Mouse (Mus musculus): ENCODE measurements around the gene Wdr6. TPM values are rescaled to one million over a fixed set of nuclear protein-coding genes. Genes with fewer than 3 reads are reported as not detected.
A peak's percentile ranks its signal among the peaks of the same experiment; 100 is the strongest.
"Not testable (repeated sequence)": the region's sequence is repeated elsewhere in the genome, so short reads cannot be mapped to it uniquely, and the experiment has no call there.

The Wdr6 gene
- polyA plus RNA-seq (2015; fragmentation: Nextera tagmentation; extraction: Ambion mirVana) = 326 and 352 TPM in 2 replicates

DNA sequence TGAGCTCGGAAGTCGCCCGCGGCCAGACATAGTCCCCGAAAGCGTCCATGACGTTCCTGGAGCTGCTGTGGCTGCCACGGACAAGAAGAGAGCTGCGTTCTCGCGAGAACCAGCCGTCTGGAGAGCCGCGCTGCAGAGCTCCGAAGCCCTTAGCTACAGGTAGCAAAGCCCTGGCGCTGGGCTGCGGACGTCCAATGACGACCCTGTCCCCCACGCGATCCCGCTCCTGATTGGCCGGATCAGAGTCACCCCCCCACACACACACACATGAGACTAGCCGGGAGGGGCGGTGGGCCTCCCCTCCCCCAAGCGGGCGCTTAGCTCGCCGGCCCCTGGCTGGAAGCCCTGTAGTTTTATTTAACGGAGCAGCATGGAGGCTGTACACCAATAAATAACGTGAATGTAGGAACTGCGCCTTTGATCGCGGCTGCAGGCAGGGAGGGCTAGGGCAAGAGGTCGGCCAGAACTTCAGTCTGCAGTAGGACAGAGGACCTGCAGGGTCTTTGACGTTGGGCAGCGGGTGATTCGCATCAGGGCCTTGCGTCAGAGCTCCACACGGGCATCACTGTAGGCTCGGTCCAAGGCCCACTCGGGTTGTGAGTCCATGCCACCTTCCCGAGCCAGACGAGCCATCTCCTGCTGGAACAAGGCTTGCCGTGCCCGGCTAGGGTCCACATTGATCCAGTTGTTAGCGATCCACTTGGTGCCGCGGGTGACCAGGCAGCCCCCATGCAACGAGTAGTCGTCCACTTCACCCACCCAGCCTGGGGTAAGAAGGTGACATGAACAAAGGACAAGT, at the start of gene Wdr6:
TSS of gene Wdr6 (minus strand) at position 195 of the 799 bp plus-strand sequence.
- Histone ChIP-seq H3K4me3 (ENCODE audit: low read length) (peak within 1 kb of the TSS; percentile 86), H3K27ac (ENCODE audit: low read depth, low read length) (peak within 1 kb of the TSS; percentile 97), H3K36me3 (ENCODE audit: control insufficient read depth, insufficient read depth, low read length) (peaks cover 15% of the 10 kb centered on the region), H3K27me3 (replicated peaks; ENCODE audit: control insufficient read depth, insufficient read depth, low read length) (no peaks in the 10 kb centered on the region), H3K4me2 (ENCODE audit: low read length) (peak within 1 kb of the TSS; percentile 63), H3K9me3 (ENCODE audit: control insufficient read depth, low read length) (no peaks in the 10 kb centered on the region), H3K9ac (ENCODE audit: low read depth, low read length) (peak within 1 kb of the TSS; percentile 97), H3K4me1 (ENCODE audit: control insufficient read depth, insufficient read depth, low read depth, low read length) (peaks cover 49% of the 10 kb centered on the region)
- WGBS = 3% methylated on average over 48 of the region's 51 CpGs
- ATAC-seq = peak; percentile 97

DNA sequence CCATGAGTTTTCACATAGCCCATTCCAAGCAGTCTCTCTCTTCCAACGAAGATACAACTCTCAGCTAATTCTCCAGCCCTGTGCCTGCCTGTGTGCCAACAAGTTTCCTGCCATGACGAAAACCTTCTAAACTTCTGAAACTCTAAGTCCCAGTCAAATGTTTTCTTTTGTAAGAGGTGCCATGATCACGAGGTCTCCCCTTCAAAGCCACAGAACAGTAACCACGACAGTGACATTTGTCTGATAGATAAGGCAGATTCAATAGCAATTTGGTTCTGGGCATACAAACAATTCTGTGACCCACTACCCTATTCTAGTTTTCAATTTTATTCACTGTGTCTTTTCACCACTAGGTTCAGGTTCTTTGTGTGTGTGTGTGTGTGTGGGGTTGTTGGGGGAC, 49.6 kb upstream of the Wdr6 start:
- Histone ChIP-seq H3K4me2 (ENCODE audit: low read length) (no peak overlapping the region), H3K27me3 (replicated peaks; ENCODE audit: control insufficient read depth, insufficient read depth, low read length) (no peaks in the 10 kb centered on the region), H3K27ac (ENCODE audit: low read depth, low read length) (no peak overlapping the region), H3K4me3 (ENCODE audit: low read length) (no peak overlapping the region), H3K4me1 (ENCODE audit: control insufficient read depth, insufficient read depth, low read depth, low read length) (no peaks in the 10 kb centered on the region), H3K9ac (ENCODE audit: low read depth, low read length) (no peak overlapping the region), H3K9me3 (ENCODE audit: control insufficient read depth, low read length) (no peaks in the 10 kb centered on the region), H3K36me3 (ENCODE audit: control insufficient read depth, insufficient read depth, low read length) (no peaks in the 10 kb centered on the region)
- WGBS = 88% methylated on average over 4 of the region's 4 CpGs
- ATAC-seq = no peak

DNA sequence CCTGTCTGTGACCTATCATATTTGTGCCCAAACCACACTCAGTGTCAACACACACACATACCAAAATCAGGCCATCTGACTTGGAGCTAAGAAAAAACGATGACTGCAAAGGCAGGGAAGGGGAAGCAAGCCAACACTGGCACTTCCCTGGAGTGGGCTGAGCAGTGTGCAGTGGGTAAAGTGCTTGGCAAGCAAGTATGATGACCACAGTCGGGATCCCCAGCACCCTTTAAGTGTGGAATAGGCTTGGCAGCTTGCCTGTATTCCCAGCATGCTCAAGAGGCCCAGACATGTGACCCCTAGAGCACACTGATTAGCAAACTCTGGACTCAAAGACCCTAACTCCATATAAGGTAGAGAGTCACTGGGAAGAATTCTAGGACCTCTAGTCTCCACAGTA, 48.0 kb upstream of the Wdr6 start:
- Histone ChIP-seq H3K4me3 (ENCODE audit: low read length) (no peak overlapping the region), H3K36me3 (ENCODE audit: control insufficient read depth, insufficient read depth, low read length) (no peaks in the 10 kb centered on the region), H3K9ac (ENCODE audit: low read depth, low read length) (no peak overlapping the region), H3K27me3 (replicated peaks; ENCODE audit: control insufficient read depth, insufficient read depth, low read length) (no peaks in the 10 kb centered on the region), H3K9me3 (ENCODE audit: control insufficient read depth, low read length) (no peaks in the 10 kb centered on the region), H3K4me1 (ENCODE audit: control insufficient read depth, insufficient read depth, low read depth, low read length) (no peaks in the 10 kb centered on the region), H3K4me2 (ENCODE audit: low read length) (no peak overlapping the region), H3K27ac (ENCODE audit: low read depth, low read length) (no peak overlapping the region)
- whole genome bisulfite sequencing = 60% methylated on average over 2 of the region's 2 CpGs
- no peak for ATAC-seq

DNA sequence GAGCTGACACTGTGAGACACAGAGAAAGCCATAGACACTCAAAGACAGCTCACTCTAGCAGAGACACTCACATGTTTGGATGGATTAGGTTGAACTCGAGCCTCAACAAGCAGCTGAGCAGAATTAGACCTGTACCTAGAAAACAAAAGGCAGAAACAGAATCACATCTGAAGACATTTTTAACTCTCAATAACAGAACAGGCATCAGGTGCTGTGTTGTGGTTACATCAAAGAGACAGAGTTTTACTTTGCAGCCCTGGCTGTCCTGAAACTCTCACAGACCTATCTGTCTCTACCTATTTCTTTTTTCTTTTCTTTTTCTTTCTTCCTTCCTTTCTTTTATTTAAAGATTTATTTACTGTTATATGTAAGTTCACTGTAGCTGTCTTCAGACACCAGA, 38.8 kb upstream of the Wdr6 start:
- no peak overlapping the region for H3K4me3 ChIP-seq (ENCODE audit: low read length)
- ATAC-seq = no peak
- WGBS = 96% methylated on average over 1 of the region's 1 CpGs
- no peaks in the 10 kb centered on the region for H3K27me3 ChIP-seq (replicated peaks; ENCODE audit: control insufficient read depth, insufficient read depth, low read length)
- H3K9ac ChIP-seq (ENCODE audit: low read depth, low read length) = no peak overlapping the region
- no peaks in the 10 kb centered on the region for H3K4me1 ChIP-seq (ENCODE audit: control insufficient read depth, insufficient read depth, low read depth, low read length)
- no peaks in the 10 kb centered on the region for H3K9me3 ChIP-seq (ENCODE audit: control insufficient read depth, low read length)
- no peak overlapping the region for H3K4me2 ChIP-seq (ENCODE audit: low read length)
- H3K27ac ChIP-seq (ENCODE audit: low read depth, low read length) = no peak overlapping the region
- H3K36me3 ChIP-seq (ENCODE audit: control insufficient read depth, insufficient read depth, low read length) = peaks cover 25% of the 10 kb centered on the region

DNA sequence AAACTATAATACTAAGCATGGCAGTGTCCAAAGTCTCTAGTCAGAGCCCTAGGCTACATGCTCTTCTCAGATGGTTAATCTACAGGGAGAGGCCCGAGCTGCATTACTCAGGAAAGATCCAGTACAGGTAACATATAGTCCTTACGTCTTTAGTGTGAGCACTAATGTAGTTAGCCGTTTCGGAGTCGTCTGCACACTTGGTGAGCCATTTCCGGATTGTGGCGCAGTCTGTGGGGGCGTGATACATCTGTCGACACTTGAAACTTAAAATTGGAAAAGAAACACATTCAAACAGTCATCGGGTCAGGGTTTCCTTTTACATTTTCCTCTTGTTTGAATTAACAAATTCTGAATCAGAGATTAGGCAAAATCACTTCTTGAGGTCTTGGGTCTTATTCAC, 32.9 kb upstream of the Wdr6 start:
- ATAC-seq = no peak
- Histone ChIP-seq H3K9me3 (ENCODE audit: control insufficient read depth, low read length) (no peaks in the 10 kb centered on the region), H3K36me3 (ENCODE audit: control insufficient read depth, insufficient read depth, low read length) (peaks cover 52% of the 10 kb centered on the region), H3K4me3 (ENCODE audit: low read length) (no peak overlapping the region), H3K4me2 (ENCODE audit: low read length) (no peak overlapping the region), H3K27me3 (replicated peaks; ENCODE audit: control insufficient read depth, insufficient read depth, low read length) (no peaks in the 10 kb centered on the region), H3K9ac (ENCODE audit: low read depth, low read length) (no peak overlapping the region), H3K27ac (ENCODE audit: low read depth, low read length) (no peak overlapping the region), H3K4me1 (ENCODE audit: control insufficient read depth, insufficient read depth, low read depth, low read length) (no peaks in the 10 kb centered on the region)
- WGBS = 97% methylated on average over 10 of the region's 10 CpGs

DNA sequence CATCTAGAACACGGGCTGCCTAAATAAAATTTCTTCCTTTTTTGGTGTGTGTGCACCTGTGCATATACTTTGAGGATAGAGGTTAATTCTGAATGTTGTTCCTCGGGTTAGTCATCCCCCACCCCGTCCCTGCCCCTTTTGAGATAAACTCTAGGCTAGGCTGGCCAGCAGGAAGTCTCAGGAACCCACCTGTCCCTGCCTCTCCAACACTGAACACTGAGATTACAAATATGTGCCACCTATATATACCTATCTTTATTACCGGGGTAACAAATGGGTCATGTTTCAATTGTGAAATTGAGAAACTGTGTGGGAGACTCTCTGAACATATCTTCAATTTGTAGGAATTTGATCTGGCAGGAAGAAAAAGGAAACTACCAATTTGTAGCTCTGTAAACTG, 30.4 kb upstream of the Wdr6 start:
- H3K36me3 ChIP-seq (ENCODE audit: control insufficient read depth, insufficient read depth, low read length) = peaks cover 70% of the 10 kb centered on the region
- ATAC-seq = no peak
- H3K9ac ChIP-seq (ENCODE audit: low read depth, low read length) = no peak overlapping the region
- H3K27ac ChIP-seq (ENCODE audit: low read depth, low read length) = no peak overlapping the region
- H3K4me3 ChIP-seq (ENCODE audit: low read length) = no peak overlapping the region
- H3K27me3 ChIP-seq (replicated peaks; ENCODE audit: control insufficient read depth, insufficient read depth, low read length) = no peaks in the 10 kb centered on the region
- H3K9me3 ChIP-seq (ENCODE audit: control insufficient read depth, low read length) = no peaks in the 10 kb centered on the region
- H3K4me2 ChIP-seq (ENCODE audit: low read length) = no peak overlapping the region
- H3K4me1 ChIP-seq (ENCODE audit: control insufficient read depth, insufficient read depth, low read depth, low read length) = no peaks in the 10 kb centered on the region
- WGBS = 99% methylated on average over 4 of the region's 4 CpGs

DNA sequence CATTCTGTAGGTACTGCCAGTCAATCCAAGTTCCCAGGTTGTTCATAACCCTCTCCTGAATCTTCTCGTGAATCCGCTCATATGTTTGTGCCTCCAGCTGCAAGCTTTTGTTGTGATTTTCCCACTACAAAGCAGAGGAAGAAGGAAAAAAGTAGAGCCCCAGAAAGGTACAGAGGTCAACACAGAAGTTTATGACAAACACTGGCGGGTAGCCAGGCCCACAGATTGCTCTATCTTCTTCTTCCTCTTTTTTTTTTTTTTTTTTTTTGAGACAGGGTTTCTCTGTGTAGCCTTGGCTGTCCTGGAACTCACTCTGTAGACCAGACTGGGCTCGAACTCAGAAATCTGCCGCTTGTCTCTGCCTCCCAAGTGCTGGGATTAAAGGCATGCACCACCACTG, 29.4 kb upstream of the Wdr6 start:
- H3K27me3 ChIP-seq (replicated peaks; ENCODE audit: control insufficient read depth, insufficient read depth, low read length); ATAC-seq; H3K9me3 ChIP-seq (ENCODE audit: control insufficient read depth, low read length); H3K27ac ChIP-seq (ENCODE audit: low read depth, low read length); H3K4me3 ChIP-seq (ENCODE audit: low read length); H3K4me2 ChIP-seq (ENCODE audit: low read length); H3K4me1 ChIP-seq (ENCODE audit: control insufficient read depth, insufficient read depth, low read depth, low read length); H3K9ac ChIP-seq (ENCODE audit: low read depth, low read length): not testable (repeated sequence)
- peaks cover 66% of the 10 kb centered on the region for H3K36me3 ChIP-seq (ENCODE audit: control insufficient read depth, insufficient read depth, low read length)
- 90% methylated on average over 5 of the region's 5 CpGs for WGBS

DNA sequence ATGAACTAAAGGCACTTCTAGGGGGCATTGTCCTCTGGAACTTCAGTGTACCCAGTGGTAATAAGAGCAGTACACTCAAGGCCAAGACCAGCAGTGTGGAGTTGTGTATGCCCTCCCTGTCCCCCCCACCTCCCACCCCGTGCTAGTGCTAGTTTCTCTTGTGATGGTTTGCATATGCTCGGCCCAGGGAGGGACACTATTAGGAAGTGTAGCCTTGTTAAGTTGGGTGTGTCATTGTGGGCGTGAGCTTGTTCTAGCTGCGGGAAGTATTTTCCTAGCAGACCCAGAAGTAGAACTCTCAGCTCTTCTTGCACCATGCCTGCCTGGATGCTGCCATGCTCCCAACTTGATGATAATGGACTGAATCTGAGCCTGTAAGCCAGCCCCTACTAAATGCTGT, 23.4 kb upstream of the Wdr6 start:
- Histone ChIP-seq H3K4me1 (ENCODE audit: control insufficient read depth, insufficient read depth, low read depth, low read length) (peaks cover 3% of the 10 kb centered on the region; the same call in 1 of the 2 replicates), H3K4me2 (ENCODE audit: low read length) (no peak overlapping the region), H3K27me3 (replicated peaks; ENCODE audit: control insufficient read depth, insufficient read depth, low read length) (no peaks in the 10 kb centered on the region), H3K27ac (ENCODE audit: low read depth, low read length) (no peak overlapping the region), H3K9ac (ENCODE audit: low read depth, low read length) (no peak overlapping the region), H3K36me3 (ENCODE audit: control insufficient read depth, insufficient read depth, low read length) (peaks cover 26% of the 10 kb centered on the region), H3K9me3 (ENCODE audit: control insufficient read depth, low read length) (no peaks in the 10 kb centered on the region), H3K4me3 (ENCODE audit: low read length) (no peak overlapping the region)
- no peak for ATAC-seq
- 92% methylated on average over 4 of the region's 4 CpGs for WGBS

DNA sequence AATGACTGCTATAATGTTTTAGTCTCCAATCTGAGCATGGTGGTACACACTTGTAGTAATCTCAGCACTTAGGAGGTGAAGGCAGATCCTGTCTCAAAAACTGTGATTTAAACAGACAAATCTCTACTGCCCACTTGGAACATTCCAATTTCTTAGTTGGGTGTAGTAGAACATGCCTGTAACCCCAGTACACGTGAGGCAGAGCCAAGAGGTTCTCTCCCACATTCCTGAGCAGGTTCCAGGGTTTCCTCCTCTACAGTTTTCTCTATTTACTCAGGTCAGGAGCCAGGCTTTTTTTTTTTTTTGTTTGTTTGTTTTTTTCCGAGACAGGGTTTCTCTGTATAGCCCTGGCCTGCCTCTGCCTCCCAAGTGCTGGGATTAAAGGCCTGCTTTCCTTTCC, 21.5 kb upstream of the Wdr6 start:
- ATAC-seq = no peak

More for the DNA sequence above, 21.5 kb upstream of the Wdr6 start:
- H3K9ac ChIP-seq (ENCODE audit: low read depth, low read length) = no peak overlapping the region
- H3K4me3 ChIP-seq (ENCODE audit: low read length) = no peak overlapping the region
- H3K9me3 ChIP-seq (ENCODE audit: control insufficient read depth, low read length) = no peaks in the 10 kb centered on the region
- H3K4me2 ChIP-seq (ENCODE audit: low read length) = no peak overlapping the region
- H3K27me3 ChIP-seq (replicated peaks; ENCODE audit: control insufficient read depth, insufficient read depth, low read length) = no peaks in the 10 kb centered on the region
- H3K27ac ChIP-seq (ENCODE audit: low read depth, low read length) = no peak overlapping the region
- H3K4me1 ChIP-seq (ENCODE audit: control insufficient read depth, insufficient read depth, low read depth, low read length) = peaks cover 8% of the 10 kb centered on the region
- WGBS = 63% methylated on average over 2 of the region's 2 CpGs
- H3K36me3 ChIP-seq (ENCODE audit: control insufficient read depth, insufficient read depth, low read length) = peaks cover 12% of the 10 kb centered on the region

Measured in hindbrain, embryonic 16.5 days (tissue).